Mouse (Mus musculus): ENCODE data around the gene Galnt2. TPM values are rescaled to one million over a fixed set of nuclear protein-coding genes. Genes with fewer than 3 reads are reported as not detected.

Galnt2 gene
- total RNA-seq, 2 experiments from 2014 or later, result 41.9 to 42.7 TPM

DNA sequence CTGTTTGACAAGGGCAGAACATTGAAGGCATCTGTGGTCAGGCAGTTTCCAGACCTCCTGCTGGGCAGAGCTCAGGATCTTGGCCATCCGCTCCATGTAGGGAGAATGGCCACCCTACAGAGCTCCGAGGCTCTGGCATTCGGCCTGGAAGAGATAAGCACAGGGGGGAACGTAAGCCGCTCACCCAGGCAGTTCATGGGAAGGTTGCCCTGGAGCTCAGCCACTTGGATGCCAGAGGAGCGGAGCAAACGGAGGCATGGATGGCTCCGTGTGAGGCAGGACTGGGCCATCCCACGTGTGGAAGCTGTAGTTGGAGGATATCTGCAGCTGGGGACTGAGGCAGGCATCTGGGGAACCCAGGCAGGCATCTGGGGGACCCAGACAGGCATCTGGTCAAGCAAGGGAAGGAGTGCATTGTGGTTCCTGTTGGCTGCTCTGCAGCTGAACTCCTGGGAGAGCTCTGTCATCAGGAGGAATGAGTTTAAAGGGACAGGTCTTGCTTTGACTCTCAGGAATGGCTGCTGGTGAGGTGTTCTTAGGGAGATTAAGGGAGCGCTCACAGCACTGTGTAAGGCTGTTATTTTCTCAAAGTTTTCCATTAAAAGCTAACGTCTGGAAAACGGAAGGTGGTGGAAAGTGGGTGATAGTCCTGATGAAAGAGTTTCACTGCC is 85.4 kb downstream of the Galnt2 start:
- peak; percentile 81 to 89 for DNase-seq
- intact Hi-C loops (cut with DNase I), result no loop called here

DNA sequence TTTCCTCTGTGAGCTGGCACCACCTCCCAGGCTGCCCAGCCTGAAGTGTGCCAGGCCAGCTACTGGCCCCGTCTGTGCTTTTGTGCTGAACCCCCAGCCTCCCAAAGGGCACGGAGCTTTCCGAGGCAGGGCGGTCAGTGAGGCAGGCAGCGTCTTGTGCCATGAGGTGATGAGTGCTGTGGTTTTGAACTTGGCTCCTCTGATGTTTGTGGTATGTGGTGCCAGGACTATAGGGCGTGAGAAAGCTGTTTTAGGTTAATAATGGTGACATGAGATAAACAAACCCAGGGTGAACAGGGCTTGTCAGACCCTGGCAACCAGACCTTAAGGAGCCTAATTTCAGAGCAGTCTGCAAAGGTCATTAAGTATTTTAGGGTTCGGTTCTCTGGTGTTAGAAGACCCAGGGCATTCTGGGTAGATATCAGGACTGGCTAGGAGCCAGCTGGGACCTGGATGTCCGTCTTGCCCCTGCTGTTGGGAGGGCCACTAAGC is 86.0 kb downstream of the Galnt2 start:
- peak; percentile 41 to 58 for DNase-seq
- intact Hi-C loops (cut with DNase I), result no loop called here

DNA sequence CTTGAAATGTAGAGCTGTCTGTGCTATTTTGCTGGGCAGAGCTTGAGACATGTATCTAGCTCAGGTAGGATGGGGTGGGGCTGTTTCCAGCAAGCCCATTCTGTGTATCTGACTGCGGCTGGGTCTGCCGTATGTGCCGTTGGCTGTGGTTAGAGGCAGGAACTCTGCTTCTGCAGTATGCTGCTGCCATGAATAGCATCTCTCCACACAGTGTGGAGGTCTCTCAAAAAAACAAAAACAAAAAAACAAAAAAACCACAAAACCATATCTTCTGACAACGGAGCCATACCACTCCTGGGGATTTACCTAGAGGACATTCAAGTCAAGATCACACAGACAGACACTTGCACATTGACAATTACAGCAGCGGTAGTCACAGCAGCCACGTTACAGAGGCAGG is 86.6 kb downstream of the Galnt2 start:
- intact Hi-C loops (cut with DNase I), result no loop called here

DNA sequence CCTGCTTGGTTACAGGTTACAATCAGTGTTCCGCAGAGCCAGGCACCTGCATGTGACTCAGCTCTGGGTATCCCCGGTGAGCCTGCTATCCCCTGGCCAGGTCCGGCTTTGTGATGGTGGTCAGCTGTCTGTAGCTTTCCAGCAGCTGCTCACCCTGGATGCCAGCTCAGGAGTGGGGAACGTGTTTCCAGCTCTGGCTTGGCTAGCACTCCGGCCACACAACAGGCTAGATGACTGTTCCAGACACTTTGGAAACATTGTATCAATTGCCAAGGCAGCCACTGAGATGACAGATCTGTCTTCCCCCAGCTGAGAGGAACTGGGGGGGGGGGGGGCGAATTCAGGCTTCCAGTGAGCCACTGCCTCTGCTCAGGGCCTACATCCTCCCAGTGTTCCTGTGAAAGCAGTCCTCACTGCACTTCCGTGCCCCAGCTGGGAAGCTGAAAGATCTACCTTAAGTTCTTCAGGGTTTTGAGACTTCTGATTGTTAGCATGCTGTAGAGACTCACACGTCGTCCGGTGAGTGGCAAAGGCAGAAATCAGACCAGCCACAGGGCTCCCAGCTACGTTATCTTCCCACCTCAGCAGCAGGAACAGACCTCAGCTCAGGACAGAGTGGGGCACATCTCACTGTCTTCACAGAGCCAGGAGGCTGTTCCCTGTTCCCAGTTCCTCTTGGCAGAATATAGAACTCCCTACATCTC is 87.6 kb downstream of the Galnt2 start:
- peak; percentile 63 to 72 for DNase-seq
- intact Hi-C loops (cut with DNase I), result no loop called here

More for the DNA sequence above, 86.6 kb downstream of the Galnt2 start:
- no peak for DNase-seq

DNA sequence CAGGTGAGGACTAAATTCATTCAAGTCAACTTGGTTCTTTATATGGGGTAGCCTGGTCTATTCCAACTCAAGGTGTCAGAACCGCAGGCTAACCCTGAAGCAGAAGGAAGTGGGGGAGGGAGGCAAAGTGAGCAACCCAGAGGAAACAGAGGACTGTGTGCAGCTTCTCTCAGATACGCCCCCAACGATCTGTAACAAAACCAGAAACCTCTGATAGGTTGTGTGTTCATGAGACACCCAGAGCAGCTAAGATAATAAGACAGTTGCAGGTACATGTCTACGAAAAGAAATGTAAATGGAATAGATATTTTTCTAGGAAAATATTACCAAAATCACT is 88.1 kb downstream of the Galnt2 start:
- intact Hi-C loops (cut with DNase I), result no loop called here
- DNase-seq, result no peak

DNA sequence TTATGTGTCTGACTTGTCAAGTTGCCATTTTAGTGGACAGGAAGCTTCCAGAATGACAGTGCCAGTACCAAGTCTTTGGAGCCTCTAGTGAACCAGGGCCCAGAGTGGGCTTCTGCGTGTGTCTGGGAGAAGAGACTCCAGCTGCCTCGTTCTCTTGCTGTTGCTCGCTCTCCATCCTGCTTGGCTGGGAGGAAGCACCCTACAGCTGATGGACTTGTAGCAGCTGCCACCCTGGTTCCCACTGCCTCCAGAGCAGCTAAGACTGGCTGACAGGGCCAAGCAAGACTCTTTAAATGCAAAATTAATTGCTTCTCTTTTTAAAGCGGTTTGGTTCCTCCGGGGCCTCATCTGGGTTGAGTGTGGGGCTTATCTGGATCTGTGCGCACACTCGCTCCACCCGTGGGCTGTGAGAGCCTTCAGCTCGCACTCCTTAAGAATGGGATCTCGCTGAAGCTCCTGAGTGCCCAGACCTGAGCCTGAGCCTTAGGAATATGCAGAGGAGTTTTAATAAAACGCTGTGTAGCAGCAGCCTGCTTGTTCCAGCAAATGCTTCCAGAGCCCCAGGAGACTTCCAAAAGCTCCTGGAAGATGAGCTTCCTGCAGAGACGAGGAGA is 90.1 kb downstream of the Galnt2 start:
- intact Hi-C loops (cut with DNase I), result no loop called here
- DNase-seq, result no peak

DNA sequence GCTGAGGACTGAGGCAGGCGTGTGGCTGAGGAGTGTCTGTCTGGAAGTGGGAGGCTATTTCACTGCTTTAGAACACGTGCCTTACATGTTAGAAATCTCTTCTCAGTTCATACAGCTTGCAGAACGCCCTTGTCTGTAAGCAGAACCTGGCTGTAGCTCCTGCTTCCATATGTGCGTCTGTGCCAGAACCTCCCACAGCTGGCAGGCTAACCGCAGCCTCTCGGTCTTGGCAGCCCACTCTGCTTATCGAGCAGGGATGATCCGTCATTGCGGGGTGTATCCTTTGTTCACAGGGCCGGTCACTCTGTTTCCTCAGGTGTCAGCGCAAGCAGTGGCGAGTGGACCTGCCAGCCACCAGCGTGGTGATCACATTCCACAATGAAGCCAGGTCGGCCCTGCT is 92.2 kb downstream of the Galnt2 start:
- intact Hi-C loops (cut with DNase I), result no loop called here
- peak; percentile 30 to 44 for DNase-seq

DNA sequence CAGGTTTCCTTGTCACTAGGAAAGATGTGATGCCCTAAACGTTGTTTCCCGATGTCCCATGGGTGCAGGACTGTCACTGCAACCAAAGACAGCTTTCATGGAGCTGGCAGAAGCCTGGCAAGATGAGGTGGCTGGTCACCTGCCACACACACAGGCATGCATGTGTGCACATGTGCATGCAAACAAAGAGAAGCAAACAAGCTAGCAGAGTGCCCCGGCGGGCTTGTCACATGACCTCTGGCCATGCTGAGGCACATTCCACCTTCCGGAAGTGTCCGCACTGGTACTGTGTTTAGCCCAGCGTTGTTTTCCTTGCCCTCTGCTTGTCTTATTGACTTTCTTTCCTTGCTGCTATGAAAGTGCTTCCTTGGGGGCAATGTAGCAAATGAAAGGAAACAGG is 97.1 kb downstream of the Galnt2 start:
- DNase-seq, result no peak
- intact Hi-C loops (cut with DNase I), result no loop called here

DNA sequence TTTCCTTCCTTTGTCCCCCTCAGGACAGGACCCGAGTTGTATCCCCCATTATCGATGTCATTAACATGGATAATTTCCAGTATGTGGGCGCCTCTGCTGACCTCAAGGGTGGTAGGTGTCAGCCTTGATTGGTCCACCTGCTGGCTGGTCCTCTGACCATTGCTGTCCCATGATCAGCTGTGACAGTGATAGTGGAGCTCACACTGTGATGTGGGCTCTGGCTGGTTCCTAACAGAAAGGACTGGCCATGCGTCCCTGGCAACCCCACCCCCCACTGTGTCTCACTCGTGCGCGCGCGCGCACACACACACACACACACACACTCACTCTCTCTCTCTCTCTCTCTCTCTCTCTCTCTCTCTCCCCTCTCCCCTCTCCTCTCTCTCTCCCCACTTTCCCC is 98.5 kb downstream of the Galnt2 start:
- no peak for DNase-seq
- intact Hi-C loops (cut with DNase I), result no loop called here

DNA sequence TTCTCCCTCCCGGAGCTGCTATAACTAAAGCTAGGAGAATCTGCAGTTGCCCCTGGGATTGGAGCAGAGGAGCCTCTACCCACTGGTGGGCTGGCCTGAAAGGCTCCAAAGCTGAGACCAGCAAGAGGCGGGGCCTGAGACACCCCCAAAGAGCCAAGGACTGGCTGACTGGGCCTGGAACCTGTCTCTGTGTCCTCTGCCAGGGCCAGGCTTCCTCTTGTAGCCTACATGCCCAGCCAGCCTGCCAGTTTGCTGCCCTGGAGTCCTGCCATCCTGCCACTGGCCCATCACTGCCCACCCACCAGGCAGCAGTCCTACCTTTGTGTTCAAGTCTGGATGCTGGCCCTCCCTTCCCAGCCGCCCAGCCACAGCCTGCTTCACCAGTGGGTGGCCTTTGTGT is 99.2 kb downstream of the Galnt2 start:
- peak; percentile 23 to 44 for DNase-seq
- intact Hi-C loops (cut with DNase I), result no loop called here

DNA sequence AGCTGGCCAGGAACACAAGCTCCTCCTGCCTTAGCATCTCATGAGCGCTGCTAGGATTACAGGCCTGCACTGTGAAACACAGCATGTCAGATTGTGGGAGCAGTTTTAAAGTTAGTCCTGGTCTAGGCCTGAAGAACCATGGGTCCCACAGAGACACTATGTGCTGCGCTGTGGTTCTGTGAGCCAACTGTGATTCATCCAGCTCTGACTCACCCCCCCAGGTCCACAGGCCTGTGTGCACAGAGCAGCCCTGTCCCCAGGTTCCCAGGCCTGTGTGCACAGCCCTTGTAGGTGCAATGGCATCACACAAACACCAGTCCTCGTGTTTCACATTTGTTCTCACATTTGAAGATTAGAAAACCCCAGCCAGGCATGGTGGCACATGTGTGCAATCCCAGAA is 99.9 kb downstream of the Galnt2 start:
- intact Hi-C loops (cut with DNase I), result no loop called here
- DNase-seq, result no peak

DNA sequence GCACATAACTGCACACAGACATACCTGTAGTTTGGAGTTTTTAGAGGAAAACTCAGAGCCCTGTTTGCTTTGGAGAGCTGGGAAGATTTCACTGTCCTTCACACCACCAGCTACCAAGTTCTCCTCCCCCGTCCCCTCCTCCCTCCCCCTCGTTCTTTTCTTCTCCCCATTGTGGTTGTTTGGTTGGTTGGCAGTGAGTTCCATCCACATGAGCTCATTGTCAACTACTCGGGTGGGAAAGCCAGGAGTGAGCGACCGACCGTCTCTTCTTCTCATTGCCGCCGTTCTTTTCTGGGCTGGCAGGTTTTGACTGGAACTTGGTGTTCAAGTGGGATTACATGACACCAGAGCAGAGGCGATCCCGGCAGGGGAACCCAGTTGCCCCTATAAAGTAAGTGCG is 100.5 kb downstream of the Galnt2 start:
- intact Hi-C loops (cut with DNase I), result no loop called here
- DNase-seq, result no peak

DNA sequence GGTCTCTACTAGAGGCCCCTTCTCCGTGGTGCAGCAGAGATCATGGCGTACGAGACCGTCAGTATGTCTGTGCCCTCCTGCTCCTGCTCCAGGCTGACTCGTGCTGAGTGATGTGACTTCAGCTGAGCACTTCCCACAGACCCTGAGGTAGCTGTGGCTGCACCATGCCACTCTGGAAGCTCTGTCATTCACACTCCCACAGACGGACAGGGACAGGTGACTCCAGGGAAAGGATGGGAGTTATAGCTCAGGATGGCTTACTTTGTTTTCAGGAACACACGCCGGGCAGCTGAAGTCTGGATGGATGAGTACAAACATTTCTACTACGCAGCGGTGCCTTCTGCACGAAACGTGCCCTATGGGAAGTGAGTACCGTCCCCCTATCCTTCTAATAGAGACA is 105.1 kb downstream of the Galnt2 start:
- intact Hi-C loops (cut with DNase I), result no loop called here
- no peak for DNase-seq

DNA sequence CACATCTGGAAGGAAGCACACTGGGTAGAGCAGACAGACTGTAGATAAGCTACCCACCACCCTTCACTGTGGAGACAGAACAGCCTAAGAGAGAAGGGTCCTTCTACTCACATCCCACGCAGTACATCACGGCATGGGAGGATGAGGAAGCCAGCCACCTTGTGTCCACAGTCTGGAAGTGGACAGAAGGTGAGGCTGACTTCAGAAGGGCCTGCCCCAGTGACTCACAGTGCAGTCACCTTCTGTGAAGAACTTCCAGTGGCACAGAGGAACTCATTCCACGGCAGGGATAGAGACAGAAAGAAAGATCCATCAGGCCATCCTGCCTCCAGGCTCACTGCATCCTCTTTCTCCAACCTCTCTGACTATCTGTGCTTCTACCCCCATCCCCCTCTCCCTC is 108.6 kb downstream of the Galnt2 start:
- intact Hi-C loops (cut with DNase I), result no loop called here
- DNase-seq, result no peak

DNA sequence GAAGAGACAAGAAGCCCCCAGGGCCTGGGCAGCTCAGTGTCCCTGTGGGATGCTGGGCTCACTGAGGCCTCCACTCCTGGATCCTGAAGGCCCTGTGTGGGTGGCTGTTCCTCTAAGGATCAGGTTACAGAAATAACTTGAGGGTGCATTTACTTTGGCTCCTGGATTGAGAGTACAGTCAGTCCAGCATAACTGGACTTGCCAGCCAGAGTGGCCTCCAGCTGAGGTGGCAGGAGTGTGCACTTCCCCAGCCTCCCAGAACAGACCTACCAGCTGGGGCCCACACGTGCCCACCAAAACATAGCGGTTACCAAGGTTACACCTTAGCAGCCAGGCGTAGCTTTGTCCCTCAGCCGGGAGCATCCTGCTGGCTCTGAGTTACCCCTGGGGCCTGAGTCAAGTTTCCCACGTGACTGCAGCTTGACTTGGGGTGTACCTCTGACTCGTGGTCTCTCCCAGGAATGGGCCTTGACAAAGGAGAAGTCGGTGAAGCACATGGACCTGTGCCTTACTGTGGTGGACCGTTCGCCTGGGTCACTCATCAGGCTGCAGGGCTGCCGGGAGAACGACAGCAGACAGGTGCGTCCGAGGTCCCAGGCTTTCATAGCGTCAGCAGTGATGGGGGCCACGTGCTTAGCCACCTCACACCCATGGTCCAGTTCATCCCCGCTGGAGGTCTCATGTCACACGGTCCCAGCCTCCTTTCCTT is 109.3 kb downstream of the Galnt2 start:
- intact Hi-C loops (cut with DNase I), result no loop called here
- no peak for DNase-seq

DNA sequence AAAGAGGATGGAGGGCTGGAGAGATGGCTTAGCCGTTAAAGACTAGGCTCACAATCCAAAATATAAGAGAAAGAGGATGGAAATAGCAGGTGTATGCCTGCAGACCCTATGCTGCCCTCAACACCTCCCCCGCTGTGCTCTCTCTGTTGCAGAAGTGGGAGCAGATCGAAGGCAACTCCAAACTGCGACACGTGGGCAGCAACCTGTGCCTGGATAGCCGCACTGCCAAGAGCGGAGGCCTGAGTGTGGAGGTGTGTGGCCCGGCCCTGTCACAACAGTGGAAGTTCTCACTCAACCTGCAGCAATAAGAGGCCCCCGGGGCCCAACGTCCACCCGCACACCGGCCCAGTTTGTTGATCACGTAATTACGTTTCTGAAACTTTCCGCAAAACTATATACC is 112.0 kb downstream of the Galnt2 start:
- intact Hi-C loops (cut with DNase I), result no loop called here
- DNase-seq, result no peak

DNA sequence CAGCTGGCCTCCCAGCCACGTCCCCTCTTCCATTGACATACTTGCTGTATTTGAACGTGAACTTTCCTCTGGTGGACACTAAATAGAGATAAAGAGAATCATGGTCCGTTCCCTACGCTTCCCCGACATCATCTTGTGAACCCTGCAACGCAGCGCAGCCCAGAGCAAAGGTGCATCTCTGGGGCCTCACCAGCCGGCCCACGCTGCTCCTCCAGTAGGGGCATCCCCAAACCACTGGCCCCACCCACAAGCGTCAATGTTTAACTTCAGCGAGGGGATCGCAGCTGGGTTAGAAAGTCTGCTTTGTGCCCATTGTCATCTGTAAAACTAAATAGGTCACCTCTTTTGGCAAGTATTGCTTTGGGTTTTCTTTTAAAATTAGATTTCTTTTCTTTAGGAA is 112.8 kb downstream of the Galnt2 start:
- intact Hi-C loops (cut with DNase I), result no loop called here
- no peak for DNase-seq

DNA sequence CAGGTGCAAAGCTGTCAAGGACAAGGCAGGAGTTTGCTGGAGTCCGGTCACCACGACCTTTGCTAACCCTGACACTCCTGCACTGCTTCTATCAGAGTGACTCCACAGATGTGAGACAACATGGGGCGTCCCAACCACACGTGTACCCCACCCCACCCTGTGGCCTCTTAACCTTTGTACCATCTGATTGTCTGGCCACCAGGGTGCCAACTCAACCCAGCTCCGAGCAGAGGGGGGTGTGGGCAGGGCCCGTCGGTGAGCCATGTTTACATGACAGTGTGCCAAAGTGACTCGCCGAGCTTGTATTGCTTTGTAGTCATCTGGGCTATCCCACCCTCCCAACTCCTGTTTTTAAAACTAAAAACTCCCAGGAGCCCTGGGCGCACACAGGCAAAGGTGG is 113.9 kb downstream of the Galnt2 start:
- intact Hi-C loops (cut with DNase I), result loop anchor here (5.0 kb wide), 2 partner anchors 58 to 418 kb away; no protein-coding TSS in a partner anchor

DNA sequence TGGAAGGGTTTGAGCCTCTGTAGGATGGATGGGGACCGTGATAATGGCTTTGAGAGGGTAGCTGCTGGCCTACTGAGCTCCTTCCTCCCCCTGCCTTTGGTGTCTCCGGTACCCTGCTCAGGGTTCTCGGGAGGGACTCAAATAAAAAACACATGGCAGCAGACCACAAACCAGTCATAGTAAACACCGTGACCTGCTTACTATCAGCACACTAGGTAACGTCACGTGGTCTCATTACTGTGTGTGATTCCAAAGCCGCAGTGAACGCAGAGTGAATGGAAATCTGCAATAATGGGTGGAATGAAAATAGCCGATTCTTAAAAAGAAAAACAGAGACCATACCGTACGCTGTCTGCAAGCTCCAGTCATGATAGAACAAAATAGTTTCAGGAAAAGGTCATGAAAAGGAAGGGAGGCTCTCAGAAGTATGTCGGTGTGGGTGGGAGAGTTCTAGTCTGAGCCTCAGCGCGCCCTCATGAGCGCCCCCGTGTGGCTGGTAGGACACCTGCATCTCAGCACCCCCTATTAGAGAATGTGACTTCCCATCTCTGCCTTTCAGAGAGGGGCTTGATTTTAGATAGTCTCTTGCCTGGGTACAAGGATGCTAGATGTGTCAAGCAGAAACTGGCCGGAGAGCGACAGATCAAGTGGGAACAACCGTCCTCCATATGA is 115.8 kb downstream of the Galnt2 start:
- intact Hi-C loops (cut with DNase I), result loop anchor here (2.0 to 5.0 kb wide), 3 partner anchors 60 to 420 kb away; no protein-coding TSS in a partner anchor
- peak; percentile 76 to 81 for DNase-seq

More for the DNA sequence above, 113.9 kb downstream of the Galnt2 start:
- no peak for DNase-seq

DNA sequence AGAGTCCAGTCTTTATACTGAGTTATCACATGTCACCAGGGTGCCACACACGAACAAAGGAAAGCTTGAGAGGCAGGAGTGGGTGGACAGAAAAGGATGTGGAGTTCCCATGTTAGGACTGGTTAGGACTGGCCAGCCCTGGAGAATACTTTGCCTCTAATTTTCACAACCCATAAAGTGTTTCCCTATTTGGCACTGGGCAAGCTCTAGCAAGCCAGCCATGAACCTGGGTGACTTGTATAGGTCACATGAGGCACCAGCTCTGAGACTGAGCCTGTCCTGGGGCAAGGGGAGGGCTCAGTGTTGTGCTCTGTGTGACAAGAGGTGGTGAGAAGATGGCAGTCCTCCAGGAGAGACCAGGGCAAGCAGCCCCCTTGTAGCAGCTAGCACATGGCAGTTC is 116.9 kb downstream of the Galnt2 start:
- DNase-seq, result no peak
- intact Hi-C loops (cut with DNase I), result loop anchor here (5.0 kb wide), 2 partner anchors 61 to 421 kb away; no protein-coding TSS in a partner anchor

All from heart, postnatal 14 days (tissue).